Mouse (Mus musculus): ENCODE data around the gene Krt17.

- no peak for TF ChIP-seq CTCF (IDR thresholded peaks at IDR 0.05; ENCODE audit: low read depth)
- TF ChIP-seq EP300 (IDR thresholded peaks at IDR 0.05; ENCODE audit: low read depth), result no peak
Observed at GRCm38 (mm10) chr11:100259079-100259478, 1.8 kb downstream of the Krt17 start.
